Mouse (Mus musculus) neural tube, embryonic 13.5 days (tissue): ENCODE results near the gene Dlgap4. TPM values are rescaled to one million over a fixed set of nuclear protein-coding genes. Genes with fewer than 3 reads are reported as not detected.
A peak's percentile ranks its signal among the peaks of the same experiment; 100 is the strongest.

Experiments used
- ATAC-seq: fragments of 200-750 bp; cut with Nextera tagmentation; 2 replicates; pipeline ENCODE4 v1.8.0; 2017; ENCODE audit warnings: low read depth, mild to moderate bottlenecking, moderate TSS enrichment, moderate library complexity
- H3K27ac ChIP-seq: fragments of 300-500 bp; sonication (generic); replicated peaks from 2 replicates; pipeline ENCODE4 v1.5.1; 2015; ENCODE audit warnings: moderate library complexity, mild to moderate bottlenecking, inconsistent platforms
- H3K27me3 ChIP-seq: fragments of 300-500 bp; sonication (generic); 2 replicates; pipeline ENCODE4 v1.6.1; 2015; ENCODE audit warnings: mild to moderate bottlenecking, inconsistent platforms
- H3K36me3 ChIP-seq: fragments of 300-500 bp; sonication (generic); 2 replicates; pipeline ENCODE4 v1.6.1; 2015; ENCODE audit warnings: mild to moderate bottlenecking, inconsistent platforms
- H3K4me1 ChIP-seq: fragments of 300-500 bp; sonication (generic); replicated peaks from 2 replicates; pipeline ENCODE4 v1.6.1; 2015; ENCODE audit warnings: inconsistent platforms
- H3K4me2 ChIP-seq: fragments of 300-500 bp; sonication (generic); 2 replicates; pipeline ENCODE4 v1.6.1; 2015; ENCODE audit warnings: inconsistent platforms, mild to moderate bottlenecking, moderate library complexity
- H3K4me3 ChIP-seq: fragments of 300-500 bp; sonication (generic); 2 replicates; pipeline ENCODE4 v1.5.1; 2015; ENCODE audit warnings: mild to moderate bottlenecking, inconsistent platforms
- H3K9ac ChIP-seq: fragments of 300-500 bp; sonication (generic); 2 replicates; pipeline ENCODE4 v1.6.1; 2015; ENCODE audit warnings: moderate library complexity, mild to moderate bottlenecking, inconsistent platforms
- H3K9me3 ChIP-seq: fragments of 300-500 bp; sonication (generic); 2 replicates; pipeline ENCODE4 v1.6.1; 2016; ENCODE audit warnings: inconsistent platforms
- WGBS: fragments of 180-500 bp; shearing (Covaris S2); methylation state at CpG from one replicate; pipeline ENCODE4 v1.1.7; 2015; 5-methylcytosine and 5-hydroxymethylcytosine counted together
- polyA plus RNA-seq: library from polyadenylated mRNA; unstranded; fragments of >200 nt; fragmentation: Nextera tagmentation; extraction: Ambion mirVana; gene quantifications from 2 replicates; pipeline ENCODE4 v1.2.1, GENCODE M21; 2015

Gene Dlgap4
- polyA plus RNA-seq, 1 experiment from 2014 or later = 201 TPM

DNA sequence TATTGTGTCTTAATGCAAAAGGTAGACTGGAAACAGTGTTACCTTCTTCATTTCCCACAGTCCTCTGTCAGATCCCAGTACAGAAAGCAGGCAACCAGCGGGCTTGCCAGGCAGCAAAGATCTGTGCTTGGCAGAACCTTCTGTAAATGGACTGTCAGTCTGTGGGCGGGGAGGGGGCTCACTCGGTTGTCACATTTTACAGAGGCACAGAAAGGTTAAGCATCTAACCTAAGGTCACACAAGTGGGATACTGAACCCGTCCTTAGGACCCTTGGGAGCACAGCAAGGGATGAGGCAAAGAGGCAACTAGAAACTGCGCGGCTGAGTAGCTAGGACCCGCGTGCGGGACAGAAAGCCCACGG lies 106.8 kb downstream of the Dlgap4 start:
- WGBS = 2% methylated on average over 10 of the region's 10 CpGs
- Histone ChIP-seq H3K36me3 (no peaks in the 10 kb centered on the region), H3K4me3 (peak overlapping the region; percentile 96), H3K27me3 (no peaks in the 10 kb centered on the region), H3K4me2 (peak overlapping the region; percentile 73), H3K4me1 (peaks cover 67% of the 10 kb centered on the region), H3K9me3 (no peaks in the 10 kb centered on the region), H3K9ac (peak overlapping the region; percentile 100), H3K27ac (peak overlapping the region; percentile 96)
- ATAC-seq = peak; percentile 17; the same call in 1 of the 2 replicates

DNA sequence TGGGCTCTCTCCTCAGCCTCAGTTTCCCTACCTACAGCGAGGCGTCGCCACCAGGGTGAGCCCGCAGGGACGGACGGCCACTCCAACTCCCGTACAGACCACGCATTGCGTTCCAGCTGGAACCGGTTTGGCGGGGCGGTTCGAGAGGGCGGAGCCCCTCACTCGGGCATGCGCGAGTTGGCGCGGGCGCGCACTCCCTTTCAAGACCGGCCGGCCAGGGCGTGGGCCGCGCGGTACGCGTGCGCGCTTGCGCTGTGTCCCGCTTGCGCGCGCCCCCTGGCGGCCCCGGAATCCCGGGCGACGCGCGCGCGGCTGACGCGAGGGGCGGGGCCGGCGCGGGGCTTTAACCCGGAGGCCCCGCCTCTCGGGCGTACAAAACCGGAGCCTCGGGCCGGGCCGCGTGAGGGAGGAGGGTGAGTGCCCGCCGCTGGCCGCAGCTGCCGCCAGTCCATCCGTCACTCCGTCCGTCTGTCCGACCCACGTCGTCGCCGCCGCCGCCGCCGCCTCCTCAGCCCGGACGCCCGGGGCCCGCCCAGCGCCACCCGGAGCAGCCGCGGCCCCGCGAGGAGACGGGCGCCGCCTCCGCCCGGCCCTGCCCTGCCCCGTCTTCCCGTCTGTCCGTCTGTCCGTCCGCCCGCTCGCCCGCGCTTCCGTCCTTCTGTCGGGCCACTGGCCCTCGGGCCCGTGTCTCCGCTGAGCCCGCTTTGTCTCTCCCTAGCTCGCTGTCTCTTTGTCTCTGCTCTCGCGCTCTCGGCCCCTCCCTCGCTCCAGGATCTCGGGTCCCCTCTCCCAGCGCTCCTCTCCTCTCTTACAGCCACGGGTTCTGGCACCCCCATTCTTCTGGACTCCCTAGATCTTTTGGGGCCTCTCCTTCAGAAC lies 107.4 kb downstream of the Dlgap4 start:
- under 1% methylated on average over 84 of the region's 114 CpGs for WGBS
- peak; percentile 90 for ATAC-seq
- H3K9me3 ChIP-seq = no peaks in the 10 kb centered on the region
- H3K27ac ChIP-seq = peak overlapping the region; percentile 96
- H3K36me3 ChIP-seq = no peaks in the 10 kb centered on the region
- peak overlapping the region; percentile 96 for H3K4me3 ChIP-seq
- peaks cover 73% of the 10 kb centered on the region for H3K4me1 ChIP-seq
- H3K4me2 ChIP-seq = peak overlapping the region; percentile 87
- H3K9ac ChIP-seq = peak overlapping the region; percentile 100
- H3K27me3 ChIP-seq = no peaks in the 10 kb centered on the region

DNA sequence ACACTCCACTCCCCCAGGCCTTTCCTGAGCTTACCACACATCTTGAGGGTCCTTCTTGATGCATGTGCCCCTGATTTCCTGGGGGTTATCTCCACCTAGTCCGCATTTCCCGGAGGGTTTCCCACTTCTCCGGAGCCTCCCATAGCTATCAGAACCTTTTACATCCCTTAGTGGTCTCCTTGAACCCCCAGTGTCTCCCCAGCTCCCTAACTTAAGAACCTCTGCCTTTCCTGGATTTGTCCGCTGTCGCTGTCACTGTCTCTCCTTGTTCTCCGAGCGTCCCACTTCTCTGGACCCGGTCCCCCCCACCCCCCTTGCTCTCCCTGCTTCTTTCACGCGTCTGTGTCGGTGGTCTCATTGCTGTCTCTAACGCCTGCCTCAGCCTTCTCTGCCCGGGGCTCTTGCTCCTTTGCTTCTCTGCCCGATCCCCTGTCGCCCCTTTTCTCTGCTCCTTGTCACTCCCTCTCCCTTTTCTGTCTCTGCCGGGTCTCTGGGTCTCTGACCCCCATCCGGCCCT lies 108.1 kb downstream of the Dlgap4 start:
- Histone ChIP-seq H3K36me3 (no peaks in the 10 kb centered on the region), H3K27ac (peak overlapping the region; percentile 96), H3K9ac (peak overlapping the region; percentile 100), H3K27me3 (no peaks in the 10 kb centered on the region), H3K9me3 (no peaks in the 10 kb centered on the region), H3K4me3 (peak overlapping the region; percentile 96), H3K4me1 (peaks cover 80% of the 10 kb centered on the region), H3K4me2 (peak overlapping the region; percentile 87)
- no peak for ATAC-seq
- WGBS = 1% methylated on average over 17 of the region's 17 CpGs

DNA sequence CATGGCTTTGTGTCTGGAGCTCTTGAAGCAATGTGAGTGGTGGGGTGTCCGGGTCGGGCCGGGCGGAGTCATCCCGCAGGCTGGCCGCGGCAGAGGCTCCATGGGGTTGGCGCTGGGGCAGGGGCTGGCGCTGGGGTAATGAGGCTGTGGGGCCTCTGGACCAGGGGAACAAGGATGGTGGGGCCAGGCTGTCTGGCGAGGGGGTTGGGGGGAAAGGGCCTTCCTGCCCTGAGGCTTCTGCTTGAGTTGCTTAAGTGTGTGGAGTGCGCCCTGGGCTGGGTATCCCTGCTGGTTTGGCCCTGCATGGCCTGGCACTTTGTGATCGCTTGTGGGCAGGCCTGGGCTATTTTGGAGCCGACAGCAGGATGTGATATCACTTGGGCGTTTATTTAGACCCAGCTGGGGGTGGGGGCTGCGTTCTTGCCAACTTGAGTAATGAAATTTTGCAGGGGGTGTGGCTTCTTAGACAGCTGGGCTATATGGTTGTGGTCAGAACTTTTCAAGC lies 108.6 kb downstream of the Dlgap4 start:
- Histone ChIP-seq H3K4me3 (peak overlapping the region; percentile 96), H3K27ac (peak overlapping the region; percentile 96), H3K27me3 (no peaks in the 10 kb centered on the region), H3K36me3 (no peaks in the 10 kb centered on the region), H3K4me2 (peak overlapping the region; percentile 87), H3K4me1 (peaks cover 81% of the 10 kb centered on the region), H3K9ac (peak overlapping the region; percentile 100), H3K9me3 (no peaks in the 10 kb centered on the region)
- no peak for ATAC-seq
- WGBS = 1% methylated on average over 15 of the region's 15 CpGs

DNA sequence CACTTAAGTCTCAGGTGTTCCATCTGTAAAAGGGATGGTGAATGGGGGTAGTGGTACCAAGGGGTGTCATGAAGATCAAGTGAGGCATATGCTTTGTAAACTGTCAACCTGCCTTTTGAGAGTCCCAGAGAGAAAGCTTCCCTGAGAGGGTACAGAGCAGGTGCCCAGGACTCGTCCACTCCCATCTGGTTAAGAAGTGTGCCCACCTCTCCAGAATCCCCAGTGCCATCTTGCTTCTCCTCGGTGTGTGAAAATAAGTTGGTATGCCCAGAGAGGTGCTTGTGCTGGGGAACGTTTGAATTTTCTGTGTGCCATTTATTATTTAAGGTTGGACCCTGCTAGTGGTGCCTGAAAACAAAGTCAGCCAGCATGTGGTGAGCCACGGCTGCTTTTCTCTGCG lies 109.2 kb downstream of the Dlgap4 start:
- Histone ChIP-seq H3K4me1 (peaks cover 78% of the 10 kb centered on the region), H3K27me3 (no peaks in the 10 kb centered on the region), H3K4me3 (peak overlapping the region; percentile 96), H3K36me3 (no peaks in the 10 kb centered on the region), H3K9ac (peak overlapping the region; percentile 100), H3K4me2 (peak overlapping the region; percentile 87), H3K27ac (no peak overlapping the region), H3K9me3 (no peaks in the 10 kb centered on the region)
- 34% methylated on average over 5 of the region's 5 CpGs for WGBS
- no peak for ATAC-seq

GRCm38 (mm10) chr2:156723899-156724523 lies 110.5 kb downstream of the Dlgap4 start:
- Histone ChIP-seq H3K4me1 (peaks cover 66% of the 10 kb centered on the region), H3K9ac (peak overlapping the region; percentile 57), H3K4me2 (peak overlapping the region; percentile 87), H3K27me3 (no peaks in the 10 kb centered on the region), H3K27ac (no peak overlapping the region), H3K4me3 (peak overlapping the region; percentile 96), H3K36me3 (no peaks in the 10 kb centered on the region), H3K9me3 (no peaks in the 10 kb centered on the region)
- ATAC-seq = no peak
- WGBS = 47% methylated on average over 1 of the region's 1 CpGs

- no peaks in the 10 kb centered on the region for H3K9me3 ChIP-seq
- H3K4me3 ChIP-seq = peak overlapping the region; percentile 96; the same call in 1 of the 2 replicates
- peak overlapping the region; percentile 87 for H3K4me2 ChIP-seq
- WGBS = 79% methylated on average over 4 of the region's 4 CpGs
- H3K36me3 ChIP-seq = no peaks in the 10 kb centered on the region
- H3K9ac ChIP-seq = peak overlapping the region; percentile 51
- no peak overlapping the region for H3K27ac ChIP-seq
- no peaks in the 10 kb centered on the region for H3K27me3 ChIP-seq
- no peak for ATAC-seq
- H3K4me1 ChIP-seq = peaks cover 65% of the 10 kb centered on the region
Measured at GRCm38 (mm10) chr2:156724871-156725270, 111.4 kb downstream of the Dlgap4 start.

GRCm38 (mm10) chr2:156726344-156726743 lies 112.8 kb downstream of the Dlgap4 start:
- Histone ChIP-seq H3K4me2 (peak overlapping the region; percentile 87), H3K27ac (peak overlapping the region; percentile 74), H3K36me3 (no peaks in the 10 kb centered on the region), H3K9ac (peak overlapping the region; percentile 51), H3K27me3 (no peaks in the 10 kb centered on the region), H3K9me3 (no peaks in the 10 kb centered on the region), H3K4me1 (peaks cover 72% of the 10 kb centered on the region), H3K4me3 (peak overlapping the region; percentile 14; the same call in 1 of the 2 replicates)
- no peak for ATAC-seq
- 10% methylated on average over 7 of the region's 7 CpGs for WGBS

DNA sequence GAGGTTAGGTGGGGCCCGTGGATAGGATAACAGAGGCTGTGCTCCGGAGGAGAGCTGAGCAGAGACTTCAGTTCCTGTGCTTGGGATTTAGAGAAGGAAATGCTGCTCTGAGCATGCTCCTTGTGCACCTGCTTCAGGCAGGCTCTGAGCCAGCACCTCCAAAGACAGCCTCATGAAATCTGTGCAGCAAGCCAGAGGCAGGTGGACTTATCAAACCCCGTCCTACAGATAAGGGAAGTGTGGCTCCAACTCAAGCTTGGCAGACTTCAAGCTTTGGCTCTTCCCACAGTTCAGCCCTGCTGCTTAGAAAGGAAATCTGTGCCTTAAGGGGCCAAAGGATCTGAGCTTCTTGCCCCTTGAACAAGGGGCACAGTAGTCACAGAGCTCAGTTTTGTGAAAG lies 113.4 kb downstream of the Dlgap4 start:
- Histone ChIP-seq H3K9ac (peak overlapping the region; percentile 51), H3K27me3 (no peaks in the 10 kb centered on the region), H3K27ac (peak overlapping the region; percentile 74), H3K4me2 (peak overlapping the region; percentile 87), H3K9me3 (no peaks in the 10 kb centered on the region), H3K36me3 (no peaks in the 10 kb centered on the region), H3K4me1 (peaks cover 78% of the 10 kb centered on the region), H3K4me3 (0 out of 2 replicates have a peak overlapping the region, but pooled peaks have one; percentile 14)
- no peak for ATAC-seq
- WGBS = 53% methylated on average over 3 of the region's 3 CpGs

DNA sequence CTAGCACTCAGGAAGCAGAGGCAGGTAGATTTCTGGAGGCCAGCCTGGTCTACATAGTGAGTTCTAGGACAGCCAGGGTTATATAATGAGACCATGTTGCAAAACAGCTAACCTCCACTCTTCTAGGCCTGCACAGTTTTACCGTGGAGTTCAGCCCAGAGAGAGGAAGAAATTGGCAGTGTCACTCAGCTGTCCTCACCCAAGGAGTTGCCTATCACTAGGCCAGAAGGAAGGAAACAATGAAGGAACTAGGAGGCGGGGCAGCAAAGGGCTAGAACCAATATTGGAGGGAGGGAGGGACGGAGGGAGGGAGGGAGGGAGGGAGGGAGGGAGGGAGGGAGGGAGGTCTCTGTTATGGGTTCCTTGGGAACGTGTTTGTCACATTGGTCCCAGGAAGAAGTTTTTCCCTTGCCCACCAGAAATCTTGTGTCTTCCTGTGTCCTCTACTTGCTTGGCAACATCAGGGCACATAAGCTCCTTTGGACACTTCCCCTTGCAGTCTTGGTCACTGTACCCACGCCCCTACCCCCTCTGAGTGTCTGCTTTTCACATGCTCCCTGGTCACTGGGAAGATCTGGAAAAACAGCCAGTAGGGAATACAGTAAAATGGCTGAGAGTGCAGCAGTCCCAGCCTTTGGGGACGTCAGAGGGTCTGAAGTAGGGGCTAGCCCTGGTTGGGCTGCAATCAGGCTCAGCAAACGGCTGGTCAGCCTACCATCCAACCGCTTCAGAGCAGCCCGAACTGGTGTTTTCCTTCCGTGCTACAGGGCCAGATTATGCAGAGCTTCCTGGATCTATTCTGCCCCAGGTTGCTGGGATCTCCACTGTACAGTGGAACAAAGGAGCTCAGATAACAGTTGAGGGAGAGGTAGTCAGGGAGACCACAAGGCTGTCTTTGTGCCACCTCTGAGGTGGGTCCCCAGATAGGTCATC lies 116.3 kb downstream of the Dlgap4 start:
- Histone ChIP-seq H3K9ac (peak overlapping the region; percentile 22; the same call in 1 of the 2 replicates), H3K4me2 (no peak overlapping the region), H3K36me3 (0 out of 2 replicates have a peak, but pooled peaks cover 5% of the 10 kb centered on the region), H3K4me1 (peaks cover 79% of the 10 kb centered on the region), H3K4me3 (no peak overlapping the region), H3K27ac (no peak overlapping the region), H3K27me3 (no peaks in the 10 kb centered on the region), H3K9me3 (no peaks in the 10 kb centered on the region)
- 50% methylated on average over 9 of the region's 10 CpGs for WGBS
- no peak for ATAC-seq

- H3K4me3 ChIP-seq = no peak overlapping the region
- 0 out of 2 replicates have a peak, but pooled peaks cover 5% of the 10 kb centered on the region for H3K36me3 ChIP-seq
- H3K27ac ChIP-seq = no peak overlapping the region
- H3K9ac ChIP-seq = no peak overlapping the region
- no peaks in the 10 kb centered on the region for H3K9me3 ChIP-seq
- no peak overlapping the region for H3K4me2 ChIP-seq
- H3K4me1 ChIP-seq = peaks cover 79% of the 10 kb centered on the region
- no peaks in the 10 kb centered on the region for H3K27me3 ChIP-seq
- WGBS = 84% methylated on average over 12 of the region's 12 CpGs
- ATAC-seq = no peak
Measured at GRCm38 (mm10) chr2:156730501-156730921, 117.0 kb downstream of the Dlgap4 start.
